Mouse (Mus musculus) heart, adult 2 months (tissue): ENCODE data around the gene Atrnl1. TPM values are rescaled to one million over a fixed set of nuclear protein-coding genes. Genes with fewer than 3 reads are reported as not detected.

Experiments used
- DNase-seq, 2 experiments: peaks; one replicate each; pipeline ENCODE4 v3.0.0; 2021
- H3K27ac ChIP-seq: fragments of 200-600 bp; 2 replicates; pipeline ENCODE4 v1.8.1; 2022
- H3K27me3 ChIP-seq: fragments of 200-500 bp; 2 replicates; pipeline ENCODE4 v1.6.1; 2012; ENCODE audit warnings: mild to moderate bottlenecking, low read length, inconsistent platforms, mixed read lengths; ENCODE audit not compliant: control insufficient read depth, insufficient read depth
- H3K36me3 ChIP-seq: fragments of 200-500 bp; 2 replicates; pipeline ENCODE4 v1.6.1; 2012; ENCODE audit warnings: low read length, inconsistent platforms; ENCODE audit not compliant: control insufficient read depth, insufficient read depth
- H3K4me1 ChIP-seq: fragments of 200-500 bp; 2 replicates; pipeline ENCODE4 v1.6.1; 2011; ENCODE audit warnings: low read length; ENCODE audit not compliant: control insufficient read depth, insufficient read depth
- H3K4me3 ChIP-seq: fragments of 200-600 bp; 2 replicates; pipeline ENCODE4 v1.8.1; 2022
- H3K79me2 ChIP-seq: fragments of 200-500 bp; replicated peaks from 2 replicates; pipeline ENCODE4 v1.6.1; 2012; ENCODE audit warnings: mild to moderate bottlenecking, inconsistent platforms, low read length, moderate library complexity, mixed read lengths; ENCODE audit not compliant: control insufficient read depth, insufficient read depth
- H3K9ac ChIP-seq: fragments of 200-500 bp; 2 replicates; pipeline ENCODE4 v1.6.1; 2012; ENCODE audit warnings: low read depth, mild to moderate bottlenecking, control low read depth, inconsistent platforms, low read length, mixed read lengths
- CTCF ChIP-seq: fragments of 200-600 bp; IDR thresholded peaks from 2 replicates; pipeline ENCODE4 v1.8.1; 2022; ENCODE audit warnings: antibody characterized with exemption, mild to moderate bottlenecking, moderate library complexity
- EP300 ChIP-seq: fragments of 200-500 bp; IDR thresholded peaks from 2 replicates; pipeline ENCODE4 v1.6.1; 2011; ENCODE audit warnings: low read depth, low read length, control low read depth; ENCODE audit not compliant: insufficient read depth
- POLR2A ChIP-seq: fragments of 200-500 bp; IDR thresholded peaks from 2 replicates; pipeline ENCODE4 v1.6.1; 2011; ENCODE audit warnings: mild to moderate bottlenecking, low read depth, low read length, control low read depth; ENCODE audit not compliant: insufficient read depth
- WGBS: fragments of 180-500 bp; shearing (Covaris S2); methylation state at CpG from one replicate; pipeline ENCODE4 v1.1.7; 2018; 5-methylcytosine and 5-hydroxymethylcytosine counted together
- intact Hi-C: fragments of 180-260 bp; cut with DNase I; formaldehyde crosslinking; loops from one replicate; pipeline ENCODE4 v1.15.1; 2025
- polyA plus RNA-seq: library from polyadenylated mRNA; depleted of rRNA; stranded (reverse); fragments of >200 nt; gene quantifications from 2 replicates; pipeline ENCODE4 v1.2.3, GENCODE M21; 2012
- total RNA-seq, 2 experiments: library from RNA; stranded (reverse); gene quantifications; 2 replicates each; pipeline ENCODE4 v1.2.3; 2021

The Atrnl1 gene
- total and polyA plus RNA-seq, 3 experiments = 6.3 to 14.2 (median 13.4) TPM

DNA sequence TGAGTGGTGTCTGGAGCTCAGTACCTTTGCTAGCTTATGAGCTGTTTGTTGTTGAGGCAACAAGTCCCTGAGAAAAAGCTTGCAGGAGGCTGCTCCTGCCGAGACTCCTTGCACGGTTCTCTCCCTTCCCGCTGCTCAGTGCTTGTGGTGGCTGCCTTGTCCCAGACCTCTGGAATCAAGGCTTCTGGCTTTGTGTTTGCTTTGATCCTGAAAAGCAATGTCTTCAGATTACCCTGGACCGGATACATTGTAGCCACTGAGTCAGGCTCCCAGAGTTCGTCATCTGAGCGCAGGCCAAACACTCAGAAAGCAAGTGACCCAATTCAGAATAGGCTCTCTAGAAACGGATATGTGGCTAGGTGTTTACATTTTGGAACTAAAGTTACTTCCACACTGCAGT lies 35.8 kb upstream of the Atrnl1 start:
- no peaks in the 10 kb centered on the region for H3K36me3 ChIP-seq
- DNase-seq = no peak
- H3K4me1 ChIP-seq = no peaks in the 10 kb centered on the region
- TF ChIP-seq POLR2A (no peak), EP300 (no peak), CTCF (no peak)
- no peaks in the 10 kb centered on the region for H3K79me2 ChIP-seq
- WGBS = 85% methylated on average over 7 of the region's 7 CpGs
- intact Hi-C loops = no loop called here
- no peak overlapping the region for H3K4me3 ChIP-seq
- H3K27me3 ChIP-seq = no peaks in the 10 kb centered on the region
- H3K9ac ChIP-seq = no peak overlapping the region
- H3K27ac ChIP-seq = no peak overlapping the region

DNA sequence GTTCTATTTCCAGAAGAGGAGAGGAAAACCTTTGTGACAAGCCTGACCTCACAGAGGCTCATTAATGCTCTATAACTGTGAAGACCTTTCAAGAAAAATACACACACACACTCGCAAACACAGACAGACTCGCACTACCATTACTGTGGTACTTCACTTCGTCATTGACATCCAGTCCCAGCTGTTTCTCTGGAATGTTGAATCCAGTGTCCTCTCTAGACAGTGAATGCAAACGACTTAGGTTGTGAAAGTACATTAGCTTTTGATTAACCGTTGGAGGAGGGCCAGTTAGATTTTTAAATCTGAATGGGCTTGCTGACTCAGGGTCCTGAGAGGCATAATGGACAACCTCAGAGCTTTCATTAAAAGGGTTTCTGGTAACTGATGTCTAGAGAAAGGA lies 34.0 kb upstream of the Atrnl1 start:
- intact Hi-C loops = no loop called here
- Histone ChIP-seq H3K4me3 (no peak overlapping the region), H3K9ac (no peak overlapping the region), H3K27me3 (no peaks in the 10 kb centered on the region), H3K4me1 (no peaks in the 10 kb centered on the region), H3K27ac (no peak overlapping the region), H3K36me3 (no peaks in the 10 kb centered on the region), H3K79me2 (no peaks in the 10 kb centered on the region)
- 40% methylated on average over 5 of the region's 5 CpGs for WGBS
- no peak for DNase-seq
- TF ChIP-seq EP300 (no peak), CTCF (no peak), POLR2A (no peak)

DNA sequence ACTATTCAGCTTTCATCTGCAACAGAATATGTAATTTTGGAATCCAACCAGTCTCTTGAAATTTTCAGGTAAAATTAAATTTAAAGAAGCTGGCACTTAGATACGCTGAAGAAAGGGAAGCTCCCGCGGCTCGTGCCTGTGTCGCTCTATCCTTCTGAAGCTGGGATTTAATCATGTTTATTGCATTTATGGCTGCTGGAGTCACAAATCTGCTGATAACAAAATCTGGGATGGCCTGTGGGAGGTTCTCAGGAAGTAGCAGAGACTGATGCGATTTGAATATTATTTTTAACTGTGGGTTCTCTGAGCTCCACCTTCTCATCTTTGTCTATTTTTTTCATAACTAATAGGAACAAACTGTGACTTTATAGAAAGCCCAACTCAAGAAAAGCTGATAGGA lies 33.6 kb upstream of the Atrnl1 start:
- H3K27ac ChIP-seq = no peak overlapping the region
- H3K9ac ChIP-seq = no peak overlapping the region
- intact Hi-C loops = no loop called here
- no peak overlapping the region for H3K4me3 ChIP-seq
- H3K36me3 ChIP-seq = no peaks in the 10 kb centered on the region
- no peaks in the 10 kb centered on the region for H3K79me2 ChIP-seq
- DNase-seq = no peak
- TF ChIP-seq POLR2A = no peak
- TF ChIP-seq EP300 = no peak
- no peak for TF ChIP-seq CTCF
- H3K4me1 ChIP-seq = no peaks in the 10 kb centered on the region
- WGBS = 69% methylated on average over 6 of the region's 6 CpGs
- H3K27me3 ChIP-seq = no peaks in the 10 kb centered on the region

DNA sequence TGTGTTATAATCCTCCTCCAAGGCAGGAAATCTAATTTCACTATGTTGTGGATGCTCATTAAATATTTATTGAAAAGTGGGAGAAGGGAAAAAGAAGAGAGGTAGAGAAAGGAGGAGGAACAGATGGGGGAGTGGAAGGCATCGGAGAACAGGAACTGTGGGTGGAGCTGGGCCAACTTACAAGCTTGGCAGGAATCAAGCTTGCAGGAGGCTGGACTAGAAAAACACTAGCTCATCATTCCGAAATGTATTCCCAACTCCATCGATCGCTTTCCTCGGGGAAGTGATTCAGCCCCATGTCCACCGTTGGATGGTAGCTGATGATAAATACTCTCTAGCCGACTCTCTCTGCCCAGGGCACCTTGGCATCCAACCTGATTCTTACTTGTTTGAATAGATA lies 29.9 kb upstream of the Atrnl1 start:
- Histone ChIP-seq H3K79me2 (no peaks in the 10 kb centered on the region), H3K4me1 (no peaks in the 10 kb centered on the region), H3K36me3 (no peaks in the 10 kb centered on the region), H3K27ac (no peak overlapping the region), H3K27me3 (no peaks in the 10 kb centered on the region), H3K9ac (no peak overlapping the region), H3K4me3 (no peak overlapping the region)
- TF ChIP-seq EP300 (no peak), POLR2A (no peak), CTCF (no peak)
- DNase-seq = peak; percentile 18 to 27
- 42% methylated on average over 7 of the region's 7 CpGs for WGBS
- intact Hi-C loops = no loop called here

DNA sequence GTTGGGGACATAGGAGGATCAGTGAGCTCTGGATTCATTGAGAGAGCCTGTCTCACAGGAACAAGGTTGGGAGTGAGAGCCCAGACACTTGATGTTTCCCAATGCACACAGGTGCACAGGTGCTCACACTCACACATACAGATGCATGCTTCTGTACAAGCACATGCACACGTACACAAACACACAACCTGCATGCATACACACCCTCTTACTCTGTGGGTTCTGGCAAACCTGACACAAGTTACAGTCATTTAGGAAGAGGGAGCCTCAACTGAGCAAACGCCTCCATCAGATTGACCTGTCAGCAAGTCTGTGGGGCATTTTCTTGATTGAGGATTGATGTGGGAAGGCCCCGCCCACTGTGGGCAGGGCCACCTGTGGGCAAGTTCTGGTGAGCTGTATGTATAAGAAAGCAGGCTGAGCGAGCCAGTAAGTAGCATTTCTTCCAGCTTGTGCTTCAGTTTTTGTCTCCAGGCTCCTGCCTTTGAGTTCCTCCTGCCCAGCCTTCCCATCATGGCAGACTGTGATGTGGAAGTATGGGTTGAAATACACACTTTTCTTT lies 25.5 kb upstream of the Atrnl1 start:
- Histone ChIP-seq H3K27me3 (no peaks in the 10 kb centered on the region), H3K36me3 (no peaks in the 10 kb centered on the region), H3K9ac (no peak overlapping the region), H3K79me2 (no peaks in the 10 kb centered on the region), H3K4me1 (no peaks in the 10 kb centered on the region), H3K4me3 (no peak overlapping the region), H3K27ac (no peak overlapping the region)
- TF ChIP-seq POLR2A (no peak), EP300 (no peak), CTCF (no peak)
- intact Hi-C loops = no loop called here
- WGBS = 74% methylated on average over 4 of the region's 4 CpGs
- DNase-seq = no peak

DNA sequence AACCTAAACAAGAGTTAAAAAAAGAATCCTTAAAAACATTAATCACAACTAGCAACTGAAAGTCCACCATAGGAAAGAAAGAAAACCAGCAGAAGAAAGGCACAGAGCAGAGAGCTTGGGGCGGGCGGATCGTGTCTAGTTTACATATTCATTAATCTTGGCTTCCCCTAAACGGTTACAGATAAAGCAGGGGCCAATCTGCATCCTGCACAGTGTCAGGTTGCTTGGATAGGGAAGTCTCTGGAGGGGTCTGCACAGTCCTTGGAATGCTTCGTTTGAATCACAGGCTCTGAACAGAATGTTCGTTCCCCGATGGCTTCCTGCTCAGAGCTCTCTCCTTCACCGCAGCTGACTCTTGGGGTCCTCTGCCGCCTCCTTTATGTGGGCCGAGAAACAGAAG lies 24.7 kb upstream of the Atrnl1 start:
- intact Hi-C loops = no loop called here
- H3K4me1 ChIP-seq = no peaks in the 10 kb centered on the region
- no peaks in the 10 kb centered on the region for H3K79me2 ChIP-seq
- H3K36me3 ChIP-seq = no peaks in the 10 kb centered on the region
- no peak overlapping the region for H3K4me3 ChIP-seq
- 16% methylated on average over 10 of the region's 10 CpGs for WGBS
- H3K9ac ChIP-seq = no peak overlapping the region
- DNase-seq = no peak
- H3K27ac ChIP-seq = no peak overlapping the region
- H3K27me3 ChIP-seq = no peaks in the 10 kb centered on the region
- no peak for TF ChIP-seq EP300
- no peak for TF ChIP-seq CTCF
- no peak for TF ChIP-seq POLR2A
